Mouse (Mus musculus): ENCODE data around the gene Slc25a53.
"Not testable (repeated sequence)": the region's sequence is repeated elsewhere in the genome, so short reads cannot be mapped to it uniquely, and the experiment has no call there.

GRCm38 (mm10) chrX:136958300-136958699 is 79.8 kb downstream of the Slc25a53 start:
- not testable (repeated sequence) for TF ChIP-seq CTCF, POLR2A (IDR thresholded peaks at IDR 0.05; ENCODE audit: extremely low read depth, insufficient read depth, low read length)

All from cortical plate, adult 2 months (tissue).